Mouse (Mus musculus) limb, embryonic 13.5 days (tissue): ENCODE data around the gene Faf2. TPM values are rescaled to one million over a fixed set of nuclear protein-coding genes. Genes with fewer than 3 reads are reported as not detected.

Experiments used
- ATAC-seq: fragments of 200-750 bp; cut with Nextera tagmentation; 2 replicates; pipeline ENCODE4 v1.8.0; 2017; ENCODE audit warnings: low read depth, moderate number of reproducible peaks, moderate TSS enrichment; ENCODE audit not compliant: low FRiP score
- H3K27ac ChIP-seq: fragments of 300-500 bp; sonication (generic); 2 replicates; pipeline ENCODE4 v1.5.1; 2015; ENCODE audit warnings: inconsistent platforms, mild to moderate bottlenecking, moderate library complexity
- H3K27me3 ChIP-seq: fragments of 300-500 bp; sonication (generic); 2 replicates; pipeline ENCODE4 v1.6.1; 2015; ENCODE audit warnings: mild to moderate bottlenecking, inconsistent platforms
- H3K36me3 ChIP-seq: fragments of 300-500 bp; sonication (generic); 2 replicates; pipeline ENCODE4 v1.6.1; 2015; ENCODE audit warnings: inconsistent platforms, mild to moderate bottlenecking, moderate library complexity
- H3K4me1 ChIP-seq: fragments of 300-500 bp; sonication (generic); 2 replicates; pipeline ENCODE4 v1.6.1; 2015; ENCODE audit warnings: inconsistent platforms
- H3K4me2 ChIP-seq: fragments of 300-500 bp; sonication (generic); replicated peaks from 2 replicates; pipeline ENCODE4 v1.6.1; 2015; ENCODE audit warnings: inconsistent platforms, mild to moderate bottlenecking, moderate library complexity
- H3K4me3 ChIP-seq: fragments of 300-500 bp; sonication (generic); 2 replicates; pipeline ENCODE4 v1.5.1; 2015; ENCODE audit warnings: moderate library complexity, mild to moderate bottlenecking, inconsistent platforms
- H3K9ac ChIP-seq: fragments of 300-500 bp; sonication (generic); 2 replicates; pipeline ENCODE4 v1.6.1; 2015; ENCODE audit warnings: mild to moderate bottlenecking, inconsistent platforms
- H3K9me3 ChIP-seq: fragments of 300-500 bp; sonication (generic); 2 replicates; pipeline ENCODE4 v1.6.1; 2016; ENCODE audit warnings: inconsistent platforms
- WGBS: fragments of 180-500 bp; shearing (Covaris S2); methylation state at CpG from one replicate; pipeline ENCODE4 v1.1.7; 2015; 5-methylcytosine and 5-hydroxymethylcytosine counted together
- polyA plus RNA-seq: library from polyadenylated mRNA; unstranded; fragments of >200 nt; fragmentation: Nextera tagmentation; extraction: Ambion mirVana; gene quantifications from 2 replicates; pipeline ENCODE4 v1.2.1, GENCODE M21; 2015

Faf2 gene
- polyA plus RNA-seq, 1 experiment from 2014 or later = 85.8 TPM

- no peak for ATAC-seq
- Histone ChIP-seq H3K4me2 (no peak overlapping the region), H3K27ac (no peak overlapping the region), H3K27me3 (no peaks in the 10 kb centered on the region), H3K4me3 (no peak overlapping the region), H3K9ac (no peak overlapping the region), H3K36me3 (peaks cover 98% of the 10 kb centered on the region), H3K9me3 (no peaks in the 10 kb centered on the region), H3K4me1 (no peaks in the 10 kb centered on the region)
- WGBS = 94% methylated on average over 3 of the region's 3 CpGs
Measured at GRCm38 (mm10) chr13:54650461-54650860, 28.9 kb downstream of the Faf2 start.

GRCm38 (mm10) chr13:54660877-54661276 lies 39.3 kb downstream of the Faf2 start:
- H3K4me1 ChIP-seq = no peaks in the 10 kb centered on the region
- WGBS = 61% methylated on average over 5 of the region's 5 CpGs

DNA sequence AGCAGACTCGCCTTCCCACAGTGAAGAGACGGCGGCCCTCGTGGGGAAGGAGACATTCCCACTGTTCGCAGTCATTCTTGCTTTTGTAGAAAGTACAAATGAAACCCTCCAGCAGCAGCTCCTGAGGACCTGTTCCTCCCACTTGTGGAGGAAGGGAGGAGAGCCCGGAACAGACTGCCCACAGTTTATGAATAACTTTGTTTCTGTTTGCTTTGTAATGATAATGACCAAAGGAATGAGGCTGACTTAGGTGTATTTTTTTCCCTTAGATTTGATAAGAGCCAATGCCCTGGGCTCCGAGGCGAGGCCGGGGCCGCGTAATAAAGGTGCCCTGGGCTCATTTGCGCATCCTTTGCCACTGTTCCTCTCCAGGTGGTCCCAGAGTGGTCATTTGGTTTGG lies 39.8 kb downstream of the Faf2 start:
- Histone ChIP-seq H3K27ac (no peak overlapping the region), H3K4me2 (no peak overlapping the region), H3K9ac (no peak overlapping the region), H3K27me3 (no peaks in the 10 kb centered on the region), H3K4me3 (no peak overlapping the region), H3K4me1 (no peaks in the 10 kb centered on the region), H3K36me3 (peaks cover 76% of the 10 kb centered on the region), H3K9me3 (no peaks in the 10 kb centered on the region)
- WGBS = 94% methylated on average over 12 of the region's 12 CpGs
- ATAC-seq = no peak

More at GRCm38 (mm10) chr13:54660877-54661276, 39.3 kb downstream of the Faf2 start:
- Histone ChIP-seq H3K27ac (no peak overlapping the region), H3K4me3 (no peak overlapping the region), H3K27me3 (no peaks in the 10 kb centered on the region), H3K36me3 (peaks cover 81% of the 10 kb centered on the region), H3K9ac (no peak overlapping the region), H3K4me2 (no peak overlapping the region), H3K9me3 (no peaks in the 10 kb centered on the region)
- no peak for ATAC-seq

DNA sequence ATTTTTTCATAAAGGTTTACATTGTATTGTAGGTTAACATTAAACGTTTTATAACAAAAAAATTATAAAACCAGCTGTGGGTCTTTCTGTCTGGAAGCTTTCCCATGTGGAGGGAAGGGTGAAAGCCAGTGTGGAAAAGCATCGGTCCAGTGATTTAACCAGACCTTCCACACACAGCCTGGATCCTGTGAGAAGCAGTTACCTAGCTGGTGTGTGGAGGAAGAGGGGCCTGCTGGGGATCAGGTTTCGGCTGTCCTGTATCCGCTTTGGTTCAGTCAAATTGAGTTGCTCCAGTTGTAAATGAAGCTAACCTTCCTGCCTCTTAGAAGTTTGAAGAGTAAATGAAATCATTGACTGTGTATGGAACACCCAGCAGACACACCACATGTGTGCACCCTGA lies 42.4 kb downstream of the Faf2 start:
- Histone ChIP-seq H3K27me3 (no peaks in the 10 kb centered on the region), H3K4me1 (no peaks in the 10 kb centered on the region), H3K36me3 (peaks cover 59% of the 10 kb centered on the region), H3K9me3 (no peaks in the 10 kb centered on the region), H3K9ac (no peak overlapping the region), H3K27ac (no peak overlapping the region; the same call in 1 of the 2 replicates), H3K4me2 (no peak overlapping the region), H3K4me3 (no peak overlapping the region)
- 70% methylated on average over 4 of the region's 4 CpGs for WGBS
- ATAC-seq = no peak

GRCm38 (mm10) chr13:54664509-54664908 lies 42.9 kb downstream of the Faf2 start:
- peaks cover 55% of the 10 kb centered on the region for H3K36me3 ChIP-seq

DNA sequence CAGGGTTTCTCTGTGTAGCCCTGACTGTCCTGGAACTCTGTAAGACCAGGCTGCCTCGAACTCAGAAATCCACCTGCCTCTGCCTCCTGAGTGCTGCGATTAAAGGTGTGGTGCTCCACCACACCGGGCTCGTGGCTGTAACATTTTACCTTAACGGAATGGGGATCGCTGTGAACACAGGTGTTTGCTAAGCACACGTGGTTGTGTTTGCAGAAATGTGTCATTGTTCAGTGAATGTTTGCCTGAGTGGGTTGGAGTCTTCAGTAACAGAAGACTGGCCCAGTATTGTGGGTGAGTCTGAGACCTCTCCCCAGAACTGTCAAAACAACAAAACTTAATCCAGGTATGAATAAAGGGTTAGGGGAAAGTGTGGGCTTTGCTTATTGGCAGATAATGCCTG lies 43.5 kb downstream of the Faf2 start:
- Histone ChIP-seq H3K9ac (no peak overlapping the region), H3K4me3 (no peak overlapping the region), H3K36me3 (peaks cover 49% of the 10 kb centered on the region), H3K27me3 (no peaks in the 10 kb centered on the region), H3K27ac (no peak overlapping the region), H3K9me3 (no peaks in the 10 kb centered on the region), H3K4me1 (no peaks in the 10 kb centered on the region), H3K4me2 (no peak overlapping the region)
- ATAC-seq = no peak
- 91% methylated on average over 7 of the region's 7 CpGs for WGBS

More at GRCm38 (mm10) chr13:54664509-54664908, 42.9 kb downstream of the Faf2 start:
- no peak for ATAC-seq
- 84% methylated on average over 1 of the region's 1 CpGs for WGBS
- H3K9me3 ChIP-seq = no peaks in the 10 kb centered on the region
- H3K9ac ChIP-seq = no peak overlapping the region
- no peaks in the 10 kb centered on the region for H3K4me1 ChIP-seq
- H3K4me2 ChIP-seq = no peak overlapping the region
- H3K27me3 ChIP-seq = no peaks in the 10 kb centered on the region
- no peak overlapping the region for H3K4me3 ChIP-seq
- no peak overlapping the region; the same call in 1 of the 2 replicates for H3K27ac ChIP-seq

DNA sequence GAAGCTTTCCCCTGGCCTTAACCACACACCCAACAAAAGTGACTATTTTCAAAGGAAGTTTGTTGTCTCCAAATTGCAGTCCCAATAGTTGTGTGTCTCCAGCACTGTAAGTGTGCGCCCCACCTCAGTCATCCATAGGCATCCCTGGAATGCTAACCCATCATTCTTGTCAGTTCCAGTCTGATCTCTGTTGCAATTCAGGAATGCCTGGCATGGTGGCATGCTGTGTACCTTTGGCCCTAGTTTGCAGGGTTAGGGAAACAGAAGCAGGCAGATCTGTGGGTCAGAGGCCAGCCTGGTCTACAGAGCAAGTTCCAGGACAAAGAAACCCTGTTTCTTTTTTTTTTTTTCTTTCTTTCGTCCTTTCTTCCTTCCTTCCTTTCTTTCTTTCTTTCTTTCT lies 48.9 kb downstream of the Faf2 start:
- Histone ChIP-seq H3K4me1 (no peaks in the 10 kb centered on the region), H3K9ac (no peak overlapping the region), H3K4me3 (no peak overlapping the region), H3K27me3 (no peaks in the 10 kb centered on the region), H3K9me3 (no peaks in the 10 kb centered on the region), H3K27ac (no peak overlapping the region), H3K36me3 (peaks cover 9% of the 10 kb centered on the region), H3K4me2 (no peak overlapping the region)
- 65% methylated on average over 2 of the region's 2 CpGs for WGBS
- no peak for ATAC-seq

GRCm38 (mm10) chr13:54675895-54676590 lies 54.5 kb downstream of the Faf2 start:
- Histone ChIP-seq H3K36me3 (peaks cover 25% of the 10 kb centered on the region), H3K4me3 (no peak overlapping the region), H3K9ac (no peak overlapping the region), H3K9me3 (no peaks in the 10 kb centered on the region), H3K27ac (no peak overlapping the region), H3K4me1 (0 out of 2 replicates have a peak, but pooled peaks cover 5% of the 10 kb centered on the region), H3K27me3 (no peaks in the 10 kb centered on the region), H3K4me2 (no peak overlapping the region)
- no peak for ATAC-seq
- 56% methylated on average over 11 of the region's 11 CpGs for WGBS

GRCm38 (mm10) chr13:54678263-54678662 lies 56.7 kb downstream of the Faf2 start:
- H3K27ac ChIP-seq = no peak overlapping the region
- no peaks in the 10 kb centered on the region for H3K27me3 ChIP-seq
- H3K4me3 ChIP-seq = no peak overlapping the region
- H3K9me3 ChIP-seq = no peaks in the 10 kb centered on the region
- 53% methylated on average over 4 of the region's 4 CpGs for WGBS
- no peak for ATAC-seq
- no peak overlapping the region for H3K4me2 ChIP-seq
- 0 out of 2 replicates have a peak, but pooled peaks cover 5% of the 10 kb centered on the region for H3K4me1 ChIP-seq
- H3K9ac ChIP-seq = no peak overlapping the region
- H3K36me3 ChIP-seq = peaks cover 47% of the 10 kb centered on the region

DNA sequence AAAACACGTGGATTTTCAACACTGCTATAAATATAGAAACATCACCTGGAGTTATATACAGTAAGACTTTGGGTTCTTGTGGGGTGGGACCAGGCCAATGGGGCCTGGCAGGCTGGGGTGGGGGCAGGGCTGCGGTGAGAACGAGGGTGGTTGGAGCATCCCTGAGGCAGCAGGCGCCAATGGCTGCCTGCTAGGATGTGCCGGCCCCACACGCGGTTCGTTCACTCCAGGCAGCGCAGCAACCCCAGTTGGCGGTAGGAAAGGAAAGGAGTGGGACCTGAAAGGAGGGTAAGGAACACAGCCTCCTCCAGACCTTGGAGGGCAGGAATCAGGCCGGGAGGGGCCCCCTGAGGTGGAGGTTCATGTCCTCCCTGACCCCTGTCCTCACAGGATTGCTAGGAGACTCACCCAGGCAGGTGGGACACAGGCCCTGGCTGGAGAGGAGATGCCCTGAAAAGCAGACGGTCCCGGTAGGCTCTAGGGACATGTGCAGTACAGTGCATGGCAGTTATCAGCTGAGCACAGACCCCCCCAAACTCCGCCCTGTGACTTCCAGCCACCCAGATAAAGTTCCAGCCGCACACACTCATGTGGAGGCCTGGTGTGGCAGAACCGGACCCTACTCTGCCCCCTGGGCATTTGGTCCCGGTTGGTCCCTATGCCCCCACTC lies 58.7 kb downstream of the Faf2 start:
- H3K36me3 ChIP-seq = peaks cover 63% of the 10 kb centered on the region
- H3K27ac ChIP-seq = no peak overlapping the region

DNA sequence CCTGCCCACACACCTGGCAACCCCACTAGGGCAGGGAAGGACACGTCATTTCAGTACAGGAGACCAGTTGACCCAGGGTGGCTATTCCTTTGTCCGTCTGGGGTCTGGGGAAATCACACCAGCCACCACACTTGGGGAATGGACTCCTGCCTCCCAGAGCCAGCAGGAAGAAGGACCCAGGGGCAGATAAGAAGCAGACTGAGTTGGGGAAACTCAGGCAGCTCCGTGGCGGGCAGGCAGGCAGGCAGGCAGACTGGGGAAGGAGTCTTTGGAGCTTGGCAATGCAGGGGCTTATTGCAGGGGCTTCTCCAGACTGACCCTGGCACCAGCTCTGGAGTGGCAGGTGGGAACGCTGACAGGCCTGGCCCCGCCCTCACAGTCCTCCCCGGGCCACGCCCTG lies 59.7 kb downstream of the Faf2 start:
- peaks cover 27% of the 10 kb centered on the region for H3K4me1 ChIP-seq
- no peak overlapping the region for H3K9ac ChIP-seq
- ATAC-seq = no peak
- no peak overlapping the region for H3K4me2 ChIP-seq
- WGBS = 84% methylated on average over 8 of the region's 8 CpGs
- H3K36me3 ChIP-seq = peaks cover 63% of the 10 kb centered on the region
- no peak overlapping the region for H3K27ac ChIP-seq
- H3K27me3 ChIP-seq = no peaks in the 10 kb centered on the region
- no peak overlapping the region for H3K4me3 ChIP-seq
- no peaks in the 10 kb centered on the region for H3K9me3 ChIP-seq

More for the DNA sequence above, 58.7 kb downstream of the Faf2 start:
- no peak overlapping the region for H3K4me2 ChIP-seq
- no peaks in the 10 kb centered on the region for H3K27me3 ChIP-seq
- H3K4me3 ChIP-seq = no peak overlapping the region
- H3K4me1 ChIP-seq = peaks cover 17% of the 10 kb centered on the region
- WGBS = 76% methylated on average over 17 of the region's 17 CpGs
- no peaks in the 10 kb centered on the region for H3K9me3 ChIP-seq
- ATAC-seq = no peak
- H3K9ac ChIP-seq = no peak overlapping the region

DNA sequence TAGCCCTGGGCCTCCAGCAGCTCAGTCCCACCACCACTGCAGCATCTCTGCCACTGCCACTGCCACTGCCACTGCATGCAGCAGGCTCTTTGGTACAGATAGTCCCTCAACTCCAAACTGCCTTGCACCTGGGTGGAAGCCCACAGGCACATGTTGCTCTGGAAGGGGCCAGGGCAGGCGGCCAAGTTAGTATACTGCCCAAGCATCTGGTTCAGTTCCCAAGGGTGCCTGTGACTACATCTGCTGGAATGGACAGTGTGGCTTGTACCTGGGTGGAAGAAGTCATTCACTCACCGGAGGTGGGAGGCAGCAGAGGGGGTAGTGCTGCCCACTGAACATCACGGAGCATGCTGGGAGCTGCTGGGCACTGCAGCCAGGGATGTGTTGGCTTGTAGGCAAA lies 61.7 kb downstream of the Faf2 start:
- Histone ChIP-seq H3K4me1 (peaks cover 28% of the 10 kb centered on the region), H3K27ac (no peak overlapping the region), H3K9ac (no peak overlapping the region), H3K9me3 (no peaks in the 10 kb centered on the region), H3K27me3 (no peaks in the 10 kb centered on the region), H3K36me3 (peaks cover 63% of the 10 kb centered on the region), H3K4me2 (no peak overlapping the region), H3K4me3 (no peak overlapping the region)
- 94% methylated on average over 3 of the region's 3 CpGs for WGBS
- ATAC-seq = no peak
